Mouse (Mus musculus) forebrain, embryonic 14.5 days (tissue): ENCODE measurements at regions not wholly inside any gene's neighbourhood (a gene's known extent, or its start where the extent isn't known, plus 50 kb on each side); places are given as distances from the start of the nearest gene placed in this dataset.
A peak's percentile ranks its signal among the peaks of the same experiment; 100 is the strongest.
"Not testable (repeated sequence)": the region's sequence is repeated elsewhere in the genome, so short reads cannot be mapped to it uniquely, and the experiment has no call there.

Experiments
- ATAC-seq: fragments of 200-750 bp; cut with Nextera tagmentation; 2 replicates; pipeline ENCODE4 v1.8.0; 2017; ENCODE audit warnings: mild to moderate bottlenecking, moderate library complexity
- DNase-seq: peaks from one replicate; pipeline ENCODE4 v3.0.0-alpha.2; 2015; ENCODE audit warnings: low spot score
- H3K27ac ChIP-seq: fragments of 300-500 bp; sonication (generic); 2 replicates; pipeline ENCODE4 v1.5.1; 2014; ENCODE audit warnings: low read depth, mild to moderate bottlenecking, control low read depth, low read length, moderate library complexity
- H3K27me3 ChIP-seq: fragments of 300-500 bp; sonication (generic); replicated peaks from 2 replicates; pipeline ENCODE4 v1.6.1; 2014; ENCODE audit warnings: low read length, control low read depth, mixed read lengths; ENCODE audit not compliant: control insufficient read depth, insufficient read depth
- H3K36me3 ChIP-seq: fragments of 300-500 bp; sonication (generic); 2 replicates; pipeline ENCODE4 v1.6.1; 2014; ENCODE audit warnings: low read length, control low read depth; ENCODE audit not compliant: control insufficient read depth, insufficient read depth
- H3K4me1 ChIP-seq: fragments of 300-500 bp; sonication (generic); 2 replicates; pipeline ENCODE4 v1.6.1; 2014; ENCODE audit warnings: antibody characterized with exemption, low read length, control low read depth; ENCODE audit not compliant: control insufficient read depth, insufficient read depth
- H3K4me2 ChIP-seq: fragments of 300-500 bp; sonication (generic); 2 replicates; pipeline ENCODE4 v1.6.1; 2014; ENCODE audit warnings: mild to moderate bottlenecking, control low read depth, low read length
- H3K4me3 ChIP-seq: fragments of 300-500 bp; sonication (generic); 2 replicates; pipeline ENCODE4 v1.5.1; 2014; ENCODE audit warnings: low read depth, low read length, control low read depth
- H3K9ac ChIP-seq: fragments of 300-500 bp; sonication (generic); 2 replicates; pipeline ENCODE4 v1.6.1; 2014; ENCODE audit warnings: mild to moderate bottlenecking, low read length, control low read depth, moderate library complexity
- H3K9me3 ChIP-seq: fragments of 300-500 bp; sonication (generic); replicated peaks from 2 replicates; pipeline ENCODE4 v1.6.1; 2016; ENCODE audit warnings: low read length, control low read depth, mixed read lengths; ENCODE audit not compliant: control insufficient read depth
- WGBS: fragments of 180-500 bp; shearing (Covaris S2); extraction: QIAGEN DNeasy Blood & Tissue Kit; methylation state at CpG from one replicate; pipeline ENCODE4 v1.1.7; 2014; 5-methylcytosine and 5-hydroxymethylcytosine counted together

GRCm38 (mm10) chr12:106327351-106327750, 317.3 kb downstream of the Vrk1 start:
- H3K36me3 ChIP-seq = no peaks in the 10 kb centered on the region
- DNase-seq = no peak
- no peaks in the 10 kb centered on the region for H3K9me3 ChIP-seq
- H3K9ac ChIP-seq = no peak overlapping the region
- H3K27me3 ChIP-seq = no peaks in the 10 kb centered on the region
- no peak overlapping the region for H3K27ac ChIP-seq
- H3K4me2 ChIP-seq = no peak overlapping the region
- ATAC-seq = no peak
- WGBS = 71% methylated on average over 5 of the region's 5 CpGs
- H3K4me1 ChIP-seq = no peaks in the 10 kb centered on the region
- no peak overlapping the region for H3K4me3 ChIP-seq

- H3K36me3 ChIP-seq = no peaks in the 10 kb centered on the region
- WGBS = 56% methylated on average over 9 of the region's 9 CpGs
- ATAC-seq (no peak), DNase-seq (peak; percentile 54)
- no peak overlapping the region for H3K9ac ChIP-seq
- no peaks in the 10 kb centered on the region for H3K4me1 ChIP-seq
- no peaks in the 10 kb centered on the region for H3K9me3 ChIP-seq
- H3K27me3 ChIP-seq = no peaks in the 10 kb centered on the region
- no peak overlapping the region for H3K27ac ChIP-seq
- H3K4me3 ChIP-seq = no peak overlapping the region
- no peak overlapping the region for H3K4me2 ChIP-seq
Measured at GRCm38 (mm10) chr12:106357867-106358266, 347.8 kb downstream of the Vrk1 start.

DNA sequence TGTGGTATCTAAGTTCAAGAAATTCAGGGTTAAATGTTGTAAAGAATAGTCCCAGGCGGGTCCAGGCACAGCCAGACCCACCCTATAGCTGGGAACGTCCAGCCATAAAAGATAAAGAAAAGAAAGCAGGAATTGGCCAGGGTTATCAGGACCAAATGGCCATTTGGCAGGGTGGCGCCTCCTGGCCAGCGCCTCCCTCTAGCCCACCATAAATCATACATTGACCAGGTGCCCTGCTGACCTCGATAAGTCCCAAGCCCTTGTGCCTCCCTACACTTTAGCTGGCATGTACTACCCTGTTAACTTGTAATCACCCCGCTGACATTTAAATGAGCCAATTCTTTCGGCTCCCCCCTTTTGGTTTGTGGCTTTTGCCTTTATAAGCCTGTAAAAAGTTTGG, 351.6 kb downstream of the Vrk1 start:
- WGBS = 86% methylated on average over 7 of the region's 7 CpGs
- ATAC-seq = not testable (repeated sequence)

GRCm38 (mm10) chr12:106374840-106375375, 364.9 kb downstream of the Vrk1 start:
- Histone ChIP-seq H3K27me3 (no peaks in the 10 kb centered on the region), H3K27ac (peak overlapping the region; percentile 69), H3K4me2 (no peak overlapping the region), H3K9me3 (no peaks in the 10 kb centered on the region), H3K36me3 (no peaks in the 10 kb centered on the region), H3K9ac (no peak overlapping the region; the same call in 1 of the 2 replicates), H3K4me3 (no peak overlapping the region), H3K4me1 (peaks cover 38% of the 10 kb centered on the region)
- peak; percentile 59 for DNase-seq
- WGBS = 35% methylated on average over 12 of the region's 12 CpGs
- ATAC-seq = no peak

More for the DNA sequence above, 351.6 kb downstream of the Vrk1 start:
- not testable (repeated sequence) for H3K4me1 ChIP-seq, DNase-seq, H3K27me3 ChIP-seq, H3K36me3 ChIP-seq, H3K9me3 ChIP-seq, H3K4me3 ChIP-seq, H3K4me2 ChIP-seq, H3K9ac ChIP-seq, H3K27ac ChIP-seq

DNA sequence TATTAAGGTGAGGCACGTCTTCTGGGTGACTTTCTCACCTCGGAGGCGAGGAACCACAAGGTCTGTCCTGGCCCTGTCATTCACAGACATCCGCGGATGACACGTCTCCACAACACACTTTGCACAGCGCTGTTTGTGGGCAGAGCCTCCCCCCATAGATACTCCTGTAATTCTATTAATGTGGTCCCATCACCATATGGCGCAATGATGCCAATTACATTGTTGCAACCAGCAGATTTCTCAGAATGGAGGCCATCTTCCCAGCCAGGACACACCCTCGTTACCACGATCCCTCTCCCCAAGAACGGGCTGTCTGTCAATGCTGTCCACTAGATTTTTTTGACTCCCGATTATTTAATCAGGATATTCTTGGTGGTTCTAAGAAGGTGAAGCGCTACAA, 365.9 kb downstream of the Vrk1 start:
- ATAC-seq (no peak), DNase-seq (peak; percentile 44)
- Histone ChIP-seq H3K27me3 (no peaks in the 10 kb centered on the region), H3K4me1 (peaks cover 40% of the 10 kb centered on the region), H3K9me3 (no peaks in the 10 kb centered on the region), H3K27ac (peak overlapping the region; percentile 45; the same call in 1 of the 2 replicates), H3K36me3 (no peaks in the 10 kb centered on the region), H3K4me3 (no peak overlapping the region), H3K9ac (no peak overlapping the region), H3K4me2 (no peak overlapping the region)
- 66% methylated on average over 13 of the region's 13 CpGs for WGBS

DNA sequence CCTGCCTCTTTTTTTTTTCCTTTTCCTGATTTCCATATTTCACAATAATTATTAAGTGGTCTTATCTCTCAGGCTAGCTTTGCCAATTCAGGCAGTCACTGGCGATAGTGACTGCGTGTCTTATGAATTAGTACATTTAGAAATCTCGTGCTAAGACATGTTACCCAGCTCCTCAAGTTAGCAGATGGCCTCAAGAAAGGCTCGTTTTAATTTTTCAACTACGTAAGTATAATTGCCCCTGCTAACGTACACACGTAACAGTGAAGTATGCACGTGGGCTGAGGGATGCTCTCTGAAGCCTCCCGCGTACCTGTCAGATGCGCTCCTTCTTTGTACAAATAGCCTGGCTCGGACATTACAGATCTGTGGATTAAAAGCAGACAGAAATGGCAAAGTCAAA, 366.8 kb downstream of the Vrk1 start:
- ATAC-seq (0 out of 2 replicates have a peak, but pooled peaks have one; percentile 35), DNase-seq (peak; percentile 70)
- Histone ChIP-seq H3K4me1 (peaks cover 40% of the 10 kb centered on the region), H3K4me3 (no peak overlapping the region), H3K27me3 (no peaks in the 10 kb centered on the region), H3K9ac (no peak overlapping the region), H3K36me3 (no peaks in the 10 kb centered on the region), H3K4me2 (no peak overlapping the region), H3K27ac (peak overlapping the region; percentile 45), H3K9me3 (no peaks in the 10 kb centered on the region)
- 28% methylated on average over 12 of the region's 12 CpGs for WGBS

- H3K4me1 ChIP-seq = peaks cover 40% of the 10 kb centered on the region
- H3K36me3 ChIP-seq = no peaks in the 10 kb centered on the region
- DNase-seq = peak; percentile 85
- WGBS = 36% methylated on average over 1 of the region's 1 CpGs
- H3K4me3 ChIP-seq = no peak overlapping the region
- no peaks in the 10 kb centered on the region for H3K27me3 ChIP-seq
- H3K9ac ChIP-seq = no peak overlapping the region
- no peak overlapping the region for H3K4me2 ChIP-seq
- ATAC-seq = no peak
- no peaks in the 10 kb centered on the region for H3K9me3 ChIP-seq
- no peak overlapping the region for H3K27ac ChIP-seq
Measured at GRCm38 (mm10) chr12:106377281-106377680, 367.3 kb downstream of the Vrk1 start.

DNA sequence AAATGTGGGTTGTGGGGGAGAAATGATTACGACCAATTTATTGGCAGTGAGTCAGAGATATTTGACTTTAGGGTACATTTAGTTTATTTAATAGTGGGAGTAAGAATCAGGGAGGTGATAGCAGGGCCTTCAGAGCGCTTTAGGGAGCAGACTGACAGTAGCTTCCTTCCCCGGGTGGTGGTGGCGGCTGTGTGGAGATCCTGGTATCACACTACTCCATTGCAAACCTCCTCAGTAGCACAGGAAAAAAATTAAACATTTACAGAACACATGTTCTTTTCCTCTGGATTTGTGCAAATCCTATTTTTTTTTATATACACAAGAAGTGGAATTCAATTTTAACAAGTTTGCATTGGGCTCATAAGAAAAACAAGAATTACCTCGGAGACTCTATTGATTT, 367.7 kb downstream of the Vrk1 start:
- DNase-seq = peak; percentile 65
- 30% methylated on average over 5 of the region's 5 CpGs for WGBS
- no peak overlapping the region for H3K4me3 ChIP-seq
- no peak overlapping the region for H3K9ac ChIP-seq
- ATAC-seq = peak; percentile 67
- H3K36me3 ChIP-seq = no peaks in the 10 kb centered on the region
- no peaks in the 10 kb centered on the region for H3K9me3 ChIP-seq
- H3K27me3 ChIP-seq = no peaks in the 10 kb centered on the region
- H3K4me2 ChIP-seq = peak overlapping the region; percentile 46; the same call in 1 of the 2 replicates
- peak overlapping the region; percentile 80; the same call in 1 of the 2 replicates for H3K27ac ChIP-seq
- H3K4me1 ChIP-seq = peaks cover 40% of the 10 kb centered on the region

DNA sequence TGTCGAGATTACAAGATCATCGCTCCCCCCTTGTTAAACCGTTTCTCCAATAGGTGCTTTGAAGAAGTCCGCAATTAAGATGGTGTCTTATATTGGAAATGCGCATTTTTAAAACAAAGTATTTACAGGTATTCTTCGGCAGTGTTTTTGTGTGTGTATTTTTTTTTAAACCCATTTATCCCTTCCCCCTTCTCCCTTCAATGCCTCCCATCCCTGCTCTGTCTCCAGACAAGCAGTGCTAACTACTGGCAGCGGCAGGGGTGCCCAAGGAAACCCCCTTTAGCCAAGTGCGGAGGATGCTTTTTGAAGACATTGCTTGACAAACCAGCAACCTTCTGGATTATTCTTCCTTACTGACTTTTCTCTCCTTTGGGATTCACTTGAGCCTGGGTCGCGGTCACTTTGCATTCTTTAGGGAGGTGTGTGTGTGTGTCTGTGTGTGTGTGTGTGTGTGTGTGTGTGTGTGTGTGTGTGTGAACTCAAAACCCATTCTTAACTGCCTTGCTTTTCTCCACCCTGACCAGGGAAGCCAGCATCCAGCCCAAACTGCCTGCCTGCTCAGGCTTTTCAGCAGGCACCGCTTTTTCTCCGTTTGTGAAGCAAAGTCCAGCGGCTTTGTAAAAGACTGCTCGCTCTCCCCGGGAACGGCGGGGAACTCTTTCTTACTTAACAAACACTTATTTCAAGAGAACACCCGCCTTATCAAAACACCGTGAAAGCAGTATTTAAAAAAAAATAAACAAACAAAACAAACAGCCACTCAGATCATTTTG, 368.5 kb downstream of the Vrk1 start:
- H3K9ac ChIP-seq = peak overlapping the region; percentile 53
- ATAC-seq (no peak), DNase-seq (peak; percentile 56)
- H3K9me3 ChIP-seq = no peaks in the 10 kb centered on the region
- no peaks in the 10 kb centered on the region for H3K36me3 ChIP-seq
- peak overlapping the region; percentile 7; the same call in 1 of the 2 replicates for H3K4me3 ChIP-seq
- H3K4me1 ChIP-seq = peaks cover 40% of the 10 kb centered on the region
- no peaks in the 10 kb centered on the region for H3K27me3 ChIP-seq
- H3K4me2 ChIP-seq = peak overlapping the region; percentile 46
- 5% methylated on average over 19 of the region's 19 CpGs for WGBS
- peak overlapping the region; percentile 80 for H3K27ac ChIP-seq
